Mouse (Mus musculus) ES-E14 (cell line): Measurements from ENCODE around the gene Cd19. TPM values are rescaled to one million over a fixed set of nuclear protein-coding genes. Genes with fewer than 3 reads are reported as not detected.

Source experiments
- DNase-seq: peaks from one replicate; pipeline ENCODE4 v3.0.0-alpha.2; 2013; ENCODE audit warnings: low read depth, low spot score
- H3K27ac ChIP-seq: 2 replicates; pipeline ENCODE4 v1.5.1; 2012; ENCODE audit warnings: low read depth, mild to moderate bottlenecking, low read length, moderate library complexity, mixed read lengths; ENCODE audit not compliant: poor library complexity, insufficient read depth, severe bottlenecking
- H3K36me3 ChIP-seq: 2 replicates; pipeline ENCODE4 v1.6.1; 2012; ENCODE audit warnings: mild to moderate bottlenecking, low read length, moderate library complexity, mixed read lengths; ENCODE audit not compliant: control insufficient read depth, poor library complexity, insufficient read depth, severe bottlenecking
- H3K4me1 ChIP-seq, 2 experiments: fragments of 150-350 bp in 1 of 2; sonication (generic) in 1 of 2; 2 replicates each; pipeline ENCODE4 v1.6.1; 2012; ENCODE audit warnings: low read length in 2 of 2, mild to moderate bottlenecking in 1 of 2, mixed read lengths in 1 of 2; ENCODE audit not compliant: control insufficient read depth in 2 of 2, insufficient read depth in 2 of 2, poor library complexity in 1 of 2
- H3K4me3 ChIP-seq, 2 experiments: fragments of 150-350 bp in 1 of 2; sonication (generic) in 1 of 2; 2 replicates each; pipeline ENCODE4 v1.5.1; 2012; ENCODE audit warnings: low read length in 2 of 2, low read depth in 1 of 2, mild to moderate bottlenecking in 1 of 2, mixed read lengths in 1 of 2; ENCODE audit not compliant: insufficient read depth in 1 of 2, poor library complexity in 1 of 2, severe bottlenecking in 1 of 2
- H3K9ac ChIP-seq: 2 replicates; pipeline ENCODE4 v1.6.1; 2012; ENCODE audit warnings: low read depth, mild to moderate bottlenecking, low read length, mixed read lengths; ENCODE audit not compliant: poor library complexity, insufficient read depth, severe bottlenecking
- H3K9me3 ChIP-seq: fragments of 150-350 bp; sonication (generic); 2 replicates; pipeline ENCODE4 v1.6.1; 2012; ENCODE audit warnings: low read depth, mild to moderate bottlenecking, low read length; ENCODE audit not compliant: control insufficient read depth, insufficient read depth
- CHD2 ChIP-seq: IDR thresholded peaks from 2 replicates; pipeline ENCODE4 v1.6.1; 2014; ENCODE audit warnings: mild to moderate bottlenecking, low read depth, low read length, inconsistent platforms
- HCFC1 ChIP-seq: IDR thresholded peaks from 2 replicates; pipeline ENCODE4 v1.6.1; 2012; ENCODE audit warnings: low read length, inconsistent platforms, borderline replicate concordance; ENCODE audit not compliant: insufficient read depth
- MAFK ChIP-seq: IDR thresholded peaks from 2 replicates; pipeline ENCODE4 v1.6.1; 2014; ENCODE audit warnings: mild to moderate bottlenecking, low read depth, low read length, inconsistent platforms; ENCODE audit not compliant: insufficient read depth
- ZC3H11A ChIP-seq: IDR thresholded peaks from 2 replicates; pipeline ENCODE4 v1.6.1; 2012; ENCODE audit warnings: low read depth, mild to moderate bottlenecking, inconsistent platforms, low read length, borderline replicate concordance
- ZNF384 ChIP-seq: IDR thresholded peaks from 2 replicates; pipeline ENCODE4 v1.6.1; 2012; ENCODE audit warnings: low read depth, low read length, inconsistent platforms
- in situ Hi-C, 2 experiments: fragments of 600-800 bp; cut with MboI; formaldehyde crosslinking; loops; one replicate each; pipeline ENCODE4 v1.15.1; 2025; ENCODE audit warnings: low sequenced_read_pairs in 2 of 2, inconsistent platforms in 1 of 2; ENCODE audit not compliant: unreplicated experiment in 2 of 2
- total RNA-seq: library from RNA; depleted of rRNA; stranded (reverse); fragments of 300-350 nt; gene quantifications from 2 replicates; pipeline ENCODE4 v1.2.3, GENCODE M21; 2012

Cd19 gene
- total RNA-seq, 1 experiment, result 0.49 TPM

DNA sequence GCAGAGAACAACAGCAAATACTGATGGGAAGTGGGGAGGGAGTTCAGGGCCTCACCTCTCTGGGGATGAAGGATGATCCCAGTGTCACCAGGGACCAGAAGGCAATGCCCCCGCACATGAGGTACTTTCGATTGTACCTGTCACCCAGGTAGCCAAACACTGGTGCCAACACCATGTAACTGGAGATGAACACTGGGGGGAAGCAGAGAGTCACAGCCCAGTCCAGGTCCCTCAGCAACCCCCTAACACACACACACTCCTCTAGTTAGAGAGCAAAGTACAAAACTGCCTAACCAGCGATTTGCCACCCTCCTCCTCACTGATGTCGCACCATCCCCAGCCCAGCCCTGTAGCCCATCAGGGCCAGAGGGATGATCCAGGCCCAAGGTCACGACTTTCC lies 39.7 kb downstream of the Cd19 start:
- TF ChIP-seq MAFK (peak; percentile 22; the same call in 1 of the 2 replicates), ZNF384 (no peak)
- no peak for DNase-seq
- no peaks in the 10 kb centered on the region for H3K9me3 ChIP-seq
- no peak overlapping the region for H3K27ac ChIP-seq
- H3K9ac ChIP-seq, result no peak overlapping the region; the same call in 1 of the 2 replicates
- no peak overlapping the region for H3K4me3 ChIP-seq
- in situ Hi-C loops, result no loop called here
- H3K36me3 ChIP-seq, result peaks cover 37% of the 10 kb centered on the region
- peaks cover 2 to 12% of the 10 kb centered on the region in 2 experiments; a peak in 2 of 4 replicates for H3K4me1 ChIP-seq

DNA sequence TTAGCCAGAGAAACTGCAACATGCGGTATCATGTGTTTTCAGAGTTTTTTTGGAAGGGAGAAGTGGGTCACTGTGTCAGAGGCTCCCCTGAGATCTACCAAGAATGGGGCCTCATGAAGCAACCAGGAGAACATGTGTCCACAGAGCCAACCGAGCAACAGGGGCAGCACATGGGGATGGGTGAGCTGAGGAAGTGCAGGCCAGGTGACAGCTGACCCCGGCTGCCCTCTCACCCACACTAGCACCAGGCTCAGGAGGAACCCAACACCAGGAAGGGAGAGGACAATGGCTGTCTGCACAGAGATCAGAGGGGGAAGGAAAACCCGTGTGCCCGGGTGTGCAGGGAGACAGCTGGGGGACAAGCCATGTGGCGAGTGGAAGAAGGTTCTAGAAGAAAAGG lies 40.2 kb downstream of the Cd19 start:
- H3K4me1 ChIP-seq, result peaks cover 2 to 12% of the 10 kb centered on the region in 2 experiments; a peak in 2 of 4 replicates
- H3K4me3 ChIP-seq, result no peak overlapping the region
- H3K27ac ChIP-seq, result no peak overlapping the region
- DNase-seq, result no peak
- no peak overlapping the region for H3K9ac ChIP-seq
- in situ Hi-C loops, result no loop called here
- peaks cover 42% of the 10 kb centered on the region for H3K36me3 ChIP-seq
- TF ChIP-seq CHD2 (no peak), ZNF384 (no peak), MAFK (no peak), HCFC1 (no peak), ZC3H11A (no peak)
- H3K9me3 ChIP-seq, result no peaks in the 10 kb centered on the region

DNA sequence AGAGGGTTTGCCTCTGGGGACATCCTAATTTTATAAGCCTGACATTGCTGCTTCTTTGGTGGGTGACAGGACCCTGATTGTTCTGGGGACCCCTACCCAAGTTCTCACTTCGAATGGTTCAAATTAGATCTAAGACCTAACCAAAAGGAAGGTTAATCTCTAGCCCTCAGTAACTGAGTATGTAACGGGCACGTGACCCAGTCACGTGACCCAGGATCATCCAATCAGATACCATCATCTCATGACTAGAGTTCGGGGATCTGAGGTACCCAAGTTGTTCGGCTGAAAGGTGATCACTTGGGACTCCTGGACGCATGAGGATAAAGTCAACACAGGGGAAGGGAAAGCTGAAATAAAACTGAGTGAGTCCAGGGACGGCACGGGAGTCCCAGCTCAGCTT lies 41.7 kb downstream of the Cd19 start:
- in situ Hi-C loops, result no loop called here
- peaks cover 42% of the 10 kb centered on the region for H3K36me3 ChIP-seq

DNA sequence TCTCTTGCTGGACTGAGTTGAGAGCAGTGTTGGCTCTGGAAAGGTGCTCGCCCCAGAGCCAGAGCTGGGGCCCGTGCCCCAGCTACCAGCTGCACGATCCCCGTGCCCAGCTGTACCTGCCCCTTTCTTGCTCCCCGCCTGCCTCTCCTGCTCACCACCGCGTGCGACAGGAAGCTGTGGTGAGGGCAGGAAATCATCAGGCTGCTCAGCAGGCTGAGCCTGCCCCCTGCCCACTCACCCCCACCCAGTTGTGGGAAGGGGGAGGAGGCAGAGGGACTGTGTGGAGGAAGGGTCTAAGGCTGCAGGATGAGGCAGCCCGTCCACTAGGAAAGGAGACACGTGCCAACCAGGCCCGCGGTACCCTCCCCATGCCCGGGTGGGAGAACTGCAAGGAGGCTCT lies 45.3 kb downstream of the Cd19 start, which contains the start of gene Lat:
Gene Lat (minus strand): TSS at position 178 of the 400 bp plus-strand sequence.
- Histone ChIP-seq H3K27ac (no peak within 1 kb of the TSS), H3K4me1 (peaks cover 0 to 4% of the 10 kb centered on the region in 2 experiments; a peak in 1 of 4 replicates), H3K9me3 (no peaks in the 10 kb centered on the region), H3K4me3 (peak within 1 kb of the TSS; percentile 53 to 67), H3K9ac (peak within 1 kb of the TSS; percentile 51), H3K36me3 (peaks cover 33% of the 10 kb centered on the region)
- TF ChIP-seq ZNF384, result no peak
- no peak for TF ChIP-seq MAFK
- no peak for TF ChIP-seq CHD2
- no peak for TF ChIP-seq HCFC1
- no peak for TF ChIP-seq ZC3H11A
- no peak for DNase-seq
- in situ Hi-C loops, result no loop called here

More for the DNA sequence above, 41.7 kb downstream of the Cd19 start:
- H3K9me3 ChIP-seq, result no peaks in the 10 kb centered on the region
- peak overlapping the region; percentile 52; the same call in 1 of the 2 replicates for H3K9ac ChIP-seq
- DNase-seq, result no peak
- no peak overlapping the region for H3K27ac ChIP-seq
- TF ChIP-seq CHD2 (no peak), MAFK (no peak), ZC3H11A (no peak), ZNF384 (no peak), HCFC1 (no peak)
- H3K4me3 ChIP-seq, result peak overlapping the region in 1 of 2 experiments; percentile 31; a peak in 1 of 4 replicates
- H3K4me1 ChIP-seq, result peaks cover 2 to 12% of the 10 kb centered on the region in 2 experiments; a peak in 2 of 4 replicates

DNA sequence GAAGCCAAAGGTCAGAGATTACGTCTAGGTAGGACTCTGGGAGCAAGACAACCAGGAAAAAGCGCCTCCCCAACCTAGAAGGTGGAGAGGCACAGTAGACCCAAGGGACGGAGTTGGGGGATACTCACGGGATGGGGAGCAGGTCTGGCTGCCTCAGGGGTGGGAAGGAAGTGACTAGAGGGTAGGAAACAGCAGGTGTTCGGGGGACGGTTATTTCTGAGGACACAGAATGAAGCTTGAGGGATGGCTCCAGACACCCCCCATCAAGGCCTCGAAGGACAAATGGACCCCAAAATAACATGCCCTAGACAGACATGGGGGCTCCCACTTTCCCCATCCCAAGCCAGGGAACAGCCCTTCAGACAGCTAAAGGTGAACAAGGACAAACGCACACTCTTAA lies 46.3 kb downstream of the Cd19 start:
- peaks cover 27% of the 10 kb centered on the region for H3K36me3 ChIP-seq
- H3K4me1 ChIP-seq, result no peaks in the 10 kb centered on the region
- in situ Hi-C loops, result no loop called here
- DNase-seq, result no peak
- H3K9ac ChIP-seq, result no peak overlapping the region
- H3K4me3 ChIP-seq, result no peak overlapping the region; a peak in 1 of 4 replicates
- no peak overlapping the region for H3K27ac ChIP-seq
- H3K9me3 ChIP-seq, result no peaks in the 10 kb centered on the region
- no peak for TF ChIP-seq ZC3H11A
- TF ChIP-seq CHD2, result no peak
- no peak for TF ChIP-seq ZNF384
- TF ChIP-seq HCFC1, result no peak
- TF ChIP-seq MAFK, result no peak
